ENCODE assay signal across 15 mouse cellular contexts in genomic region chr13:29640186-29640585, GRCm38 (mm10).
"Had no signal": no experiment of that assay in that cellular context is flagged by ENCODE, and none has a peak within 500 bp of the region (broad histone marks: within the 10 kb centered on the region; RNA-seq: fewer than 3 reads in every experiment).

No protein-coding gene starts in this region.

- H3K9ac ChIP-seq: liver, embryonic 13.5 days; midbrain, embryonic 12.5 days had no signal

- H3K36me3 ChIP-seq: liver, embryonic 13.5 days; midbrain, embryonic 12.5 days had no signal

- H3K4me3 ChIP-seq: liver, embryonic 13.5 days; midbrain, embryonic 12.5 days had no signal

- H3K27me3 ChIP-seq: liver, embryonic 13.5 days; midbrain, embryonic 12.5 days had no signal

- ATAC-seq: midbrain, embryonic 16.5 days had no signal

- H3K9me3 ChIP-seq: liver, embryonic 13.5 days; midbrain, embryonic 12.5 days had no signal

- DNase-seq: kidney, adult 9 months; kidney, postnatal 14 days; kidney, postnatal 4 days; left cerebral cortex, postnatal 4 days; liver, embryonic 13.5 days; lung, adult 2 months; lung, postnatal 14 days; lung, postnatal 4 days; right cerebral cortex, postnatal 4 days; thymus, adult 2 months; thymus, postnatal 14 days; thymus, postnatal 4 days had no signal

- H3K4me1 ChIP-seq: midbrain, embryonic 12.5 days had no signal

- H3K4me2 ChIP-seq: liver, embryonic 13.5 days; midbrain, embryonic 12.5 days had no signal

- H3K27ac ChIP-seq: liver, embryonic 13.5 days; midbrain, embryonic 12.5 days; stomach, postnatal 0 days had no signal
